23 mouse cellular contexts compared by ENCODE assay signal in the genomic region with DNA sequence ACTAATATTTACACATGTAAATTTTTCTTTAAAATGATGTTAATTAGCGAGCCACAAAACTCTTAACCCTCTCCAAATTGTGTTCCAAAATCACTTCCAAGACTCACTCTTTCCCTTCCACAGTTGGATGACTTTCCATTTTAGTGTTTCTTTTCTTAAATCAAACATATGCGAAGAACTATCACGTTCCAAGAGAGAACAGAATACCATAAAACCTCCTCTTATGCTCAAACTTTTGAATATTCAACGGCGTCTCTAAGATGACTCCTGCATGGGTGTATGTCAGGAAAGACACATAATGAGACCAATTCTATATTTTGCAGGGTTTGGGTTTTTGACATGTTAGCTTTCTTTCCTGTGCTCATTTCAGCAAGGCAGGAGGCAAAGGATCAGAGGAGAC. TPM values are rescaled to one million over a fixed set of nuclear protein-coding genes. Genes with fewer than 3 reads are reported as not detected.
"Had no signal": no experiment of that assay in that cellular context is flagged by ENCODE, and none has a peak within 500 bp of the region (broad histone marks: within the 10 kb centered on the region; RNA-seq: fewer than 3 reads in every experiment).

No protein-coding gene starts in this region.

- H3K4me2 ChIP-seq: lung, embryonic 14.5 days; midbrain, embryonic 12.5 days; neural tube, embryonic 13.5 days; neural tube, embryonic 15.5 days had no signal

- H3K9ac ChIP-seq: liver, postnatal 0 days; lung, embryonic 14.5 days; midbrain, embryonic 12.5 days; neural tube, embryonic 13.5 days; neural tube, embryonic 15.5 days had no signal

- ATAC-seq: liver, postnatal 0 days; midbrain, embryonic 16.5 days had no signal

- H3K36me3 ChIP-seq: midbrain, embryonic 10.5 days; midbrain, embryonic 12.5 days; neural tube, embryonic 13.5 days; neural tube, embryonic 15.5 days had no signal

- H3K27ac ChIP-seq: midbrain, embryonic 10.5 days; midbrain, embryonic 12.5 days; neural tube, embryonic 13.5 days; neural tube, embryonic 15.5 days had no signal

- H3K27me3 ChIP-seq: midbrain, embryonic 12.5 days; neural tube, embryonic 13.5 days; neural tube, embryonic 15.5 days had no signal

- DNase-seq: liver, postnatal 0 days; lung, embryonic 14.5 days; lung, postnatal 10 days; lung, postnatal 4 days; midbrain, embryonic 14.5 days; retina, postnatal 1 day; right cerebral cortex, adult 18-20 months; right cerebral cortex, postnatal 25 days; right cerebral cortex, postnatal 4 days; spleen, adult 18-20 months; thymus, adult 2 months; thymus, postnatal 25 days; thymus, postnatal 4 days had no signal

- H3K4me3 ChIP-seq: midbrain, embryonic 10.5 days; midbrain, embryonic 12.5 days; myocyte; neural tube, embryonic 13.5 days; neural tube, embryonic 15.5 days had no signal

- H3K4me1 ChIP-seq: midbrain, embryonic 10.5 days; midbrain, embryonic 12.5 days; neural tube, embryonic 13.5 days; neural tube, embryonic 15.5 days had no signal

- H3K9me3 ChIP-seq: midbrain, embryonic 10.5 days; midbrain, embryonic 12.5 days; neural tube, embryonic 13.5 days; neural tube, embryonic 15.5 days had no signal

RNA-seq across cellular contexts. Expression of gene Grin2b, which starts 21.3 kb away (rescaled TPM):
- total RNA-seq: megakaryocyte, adult 5-6 weeks; megakaryocyte-erythroid progenitor cell, adult 5-6 weeks had no signal
- polyA plus RNA-seq: myocyte; small intestine, adult 2 months; urinary bladder, adult 2 months had no signal
